Mouse (Mus musculus) stomach, postnatal 0 days (tissue): ENCODE data around the gene Bpifb4.

Experiments used
- CTCF ChIP-seq: IDR thresholded peaks from 2 replicates; pipeline ENCODE4 v1.5.1; 2016; ENCODE audit warnings: antibody characterized with exemption, low read depth, mild to moderate bottlenecking, moderate library complexity
- EP300 ChIP-seq: optimal IDR thresholded peaks from 2 replicates; pipeline ENCODE3; 2016; ENCODE audit warnings: antibody characterized with exemption

- TF ChIP-seq EP300 (no peak), CTCF (no peak)
Measured at GRCm38 (mm10) chr2:153914151-153914550, 23.9 kb upstream of the Bpifb4 start.
